Comparison of ENCODE assay signal across 15 mouse cellular contexts in genomic region chr11:98711046-98711434, GRCm38 (mm10). TPM values are rescaled to one million over a fixed set of nuclear protein-coding genes. Genes with fewer than 3 reads are reported as not detected.
DNase-seq lines count a peak whose midpoint lies in the region; ATAC-seq and TF ChIP-seq lines count a peak whose summit lies in the region.
"Had no signal": no experiment of that assay in that cellular context is flagged by ENCODE, and none has a peak within 500 bp of the region (broad histone marks: within the 10 kb centered on the region; RNA-seq: fewer than 3 reads in every experiment).

No protein-coding gene starts in this region.

- 60% methylated on average over 4 of the region's 4 CpGs for WGBS in heart, embryonic 13.5 days
- WGBS in liver, embryonic 12.5 days (ENCODE audit: insufficient replicate concordance), result 35% methylated on average over 4 of the region's 4 CpGs
- 33% methylated on average over 4 of the region's 4 CpGs for WGBS in bone marrow, adult 2 months
- WGBS in heart, postnatal 0 days, result 62% methylated on average over 4 of the region's 4 CpGs

- no peak for TF ChIP-seq POLR2A in bone marrow, adult 2 months (IDR thresholded peaks at IDR 0.05; ENCODE audit: borderline replicate concordance, control insufficient read depth, low read depth, low read length)

- intact Hi-C loops in heart, postnatal 10 days (cut with DNase I), result loop anchor here (2.0 to 5.0 kb wide), 2 partner anchors 41 to 76 kb away; no protein-coding TSS in a partner anchor

- no peak overlapping the region for H3K9ac ChIP-seq in heart, embryonic 13.5 days
- H3K9ac ChIP-seq in liver, embryonic 12.5 days, result no peak overlapping the region
- no peak overlapping the region for H3K9ac ChIP-seq in heart, postnatal 0 days (replicated peaks; ENCODE audit: low read depth, low read length)
- H3K9ac ChIP-seq: limb, embryonic 13.5 days; neural tube, embryonic 13.5 days had no signal

- peaks cover 43% of the 10 kb centered on the region for H3K4me1 ChIP-seq in heart, embryonic 13.5 days
- H3K4me1 ChIP-seq in liver, embryonic 12.5 days, result peaks cover 38% of the 10 kb centered on the region
- peaks cover 4% of the 10 kb centered on the region; the same call in 1 of the 2 replicates for H3K4me1 ChIP-seq in bone marrow, adult 2 months (ENCODE audit: control insufficient read depth, insufficient read depth, low read length)
- H3K4me1 ChIP-seq in heart, postnatal 0 days (ENCODE audit: control insufficient read depth, insufficient read depth), result peaks cover 21% of the 10 kb centered on the region

- H3K4me3 ChIP-seq in heart, embryonic 13.5 days, result no peak overlapping the region
- H3K4me3 ChIP-seq in liver, embryonic 12.5 days, result no peak overlapping the region
- no peak overlapping the region for H3K4me3 ChIP-seq in bone marrow, adult 2 months (replicated peaks; ENCODE audit: control insufficient read depth, low read depth, low read length)
- H3K4me3 ChIP-seq in heart, postnatal 0 days (ENCODE audit: low read depth, low read length), result no peak overlapping the region
- H3K4me3 ChIP-seq: limb, embryonic 13.5 days; neural tube, embryonic 13.5 days had no signal

- TF ChIP-seq CTCF in bone marrow, adult 2 months (IDR thresholded peaks at IDR 0.05; ENCODE audit: control insufficient read depth, insufficient read depth, low read length), result no peak
- no peak for TF ChIP-seq CTCF in heart, postnatal 0 days (IDR thresholded peaks at IDR 0.05; ENCODE audit: low read depth)

- H3K36me3 ChIP-seq in heart, embryonic 13.5 days, result peaks cover 84% of the 10 kb centered on the region
- H3K36me3 ChIP-seq in liver, embryonic 12.5 days, result peaks cover 95% of the 10 kb centered on the region
- peaks cover 54% of the 10 kb centered on the region for H3K36me3 ChIP-seq in heart, postnatal 0 days (replicated peaks; ENCODE audit: control insufficient read depth, insufficient read depth, low read length)

- H3K4me2 ChIP-seq in heart, embryonic 13.5 days, result no peak overlapping the region
- H3K4me2 ChIP-seq in liver, embryonic 12.5 days, result peak overlapping the region; percentile 8; the same call in 1 of the 2 replicates
- no peak overlapping the region for H3K4me2 ChIP-seq in heart, postnatal 0 days (ENCODE audit: low read depth, low read length)
- H3K4me2 ChIP-seq: limb, embryonic 13.5 days; neural tube, embryonic 13.5 days had no signal

- H3K9me3 ChIP-seq in heart, embryonic 13.5 days, result no peaks in the 10 kb centered on the region
- no peaks in the 10 kb centered on the region for H3K9me3 ChIP-seq in liver, embryonic 12.5 days (replicated peaks)
- H3K9me3 ChIP-seq in heart, postnatal 0 days (replicated peaks; ENCODE audit: control insufficient read depth, low read length), result no peaks in the 10 kb centered on the region
- H3K9me3 ChIP-seq: limb, embryonic 13.5 days; neural tube, embryonic 13.5 days had no signal

- no peaks in the 10 kb centered on the region for H3K27me3 ChIP-seq in heart, embryonic 13.5 days (replicated peaks)
- H3K27me3 ChIP-seq in liver, embryonic 12.5 days (replicated peaks), result no peaks in the 10 kb centered on the region
- no peaks in the 10 kb centered on the region for H3K27me3 ChIP-seq in heart, postnatal 0 days (ENCODE audit: control insufficient read depth, insufficient read depth, low read length)
- H3K27me3 ChIP-seq: CH12.LX; limb, embryonic 13.5 days; neural tube, embryonic 13.5 days; Patski had no signal

- H3K27ac ChIP-seq in heart, embryonic 13.5 days (replicated peaks), result peak overlapping the region; percentile 60
- H3K27ac ChIP-seq in liver, embryonic 12.5 days, result peak overlapping the region; percentile 62
- H3K27ac ChIP-seq in bone marrow, adult 2 months (ENCODE audit: control insufficient read depth, insufficient read depth, low read depth, low read length, poor library complexity), result peak overlapping the region; percentile 57
- peak overlapping the region; percentile 53 for H3K27ac ChIP-seq in heart, postnatal 0 days (ENCODE audit: low read depth)
- H3K27ac ChIP-seq: limb, embryonic 13.5 days; neural tube, embryonic 13.5 days had no signal

- DNase-seq in heart, postnatal 10 days, result no peak
- no peak for DNase-seq in liver
- DNase-seq in heart, postnatal 0 days (ENCODE audit: low spot score), result no peak
- no peak for DNase-seq in cerebellum, adult 9-11 months
- no peak for DNase-seq in frontal cortex, postnatal 36 days (ENCODE audit: low spot score in 2 of 2)

- TF ChIP-seq EP300 in heart, postnatal 0 days (IDR thresholded peaks at IDR 0.05; ENCODE audit: low read depth), result no peak

- ATAC-seq in heart, embryonic 13.5 days (ENCODE audit: extremely low read depth, insufficient number of reproducible peaks, low FRiP score, low TSS enrichment), result no peak
- no peak for ATAC-seq in liver, embryonic 12.5 days
- no peak for ATAC-seq in heart, postnatal 0 days (ENCODE audit: insufficient read depth, low read depth)
- ATAC-seq: inflammation-experienced regulatory T-cells, adult 6 months; Patski had no signal

RNA-seq across cellular contexts. Expression of gene Csf3, which starts 10.0 kb away (rescaled TPM):
- polyA plus RNA-seq in heart, embryonic 13.5 days (2015; fragmentation: Nextera tagmentation; extraction: Ambion mirVana), result not detected in 2 replicates
- not detected for total RNA-seq in heart, postnatal 10 days (2021)
- not detected in 2 replicates for polyA plus RNA-seq in liver, embryonic 12.5 days (2016; fragmentation: Nextera tagmentation; extraction: Ambion mirVana)
- not detected in 2 replicates for polyA plus RNA-seq in bone marrow, adult 2 months (2011; ENCODE audit: insufficient read depth, insufficient read length, low replicate concordance, missing spikeins)
- total RNA-seq in heart, postnatal 0 days (2014; rRNA removed; ENCODE audit: low replicate concordance), result 0.23 TPM in 1 of 2 replicates, not detected in the other
- polyA plus RNA-seq in heart, postnatal 0 days (2015; fragmentation: Nextera tagmentation; extraction: Ambion mirVana), result not detected in 2 replicates
- total RNA-seq: CH12.LX; granulocyte monocyte progenitor cell, adult 5-6 weeks; megakaryocyte-erythroid progenitor cell, adult 5-6 weeks had no signal
- polyA plus RNA-seq: inflammation-experienced regulatory T-cells, adult 6 months; limb, embryonic 13.5 days; neural tube, embryonic 13.5 days had no signal

RNA-seq across cellular contexts. Expression of gene Med24, which starts 18.2 kb away (rescaled TPM):
- polyA plus RNA-seq in heart, embryonic 13.5 days (2015; fragmentation: Nextera tagmentation; extraction: Ambion mirVana), result 35.1 and 37.4 TPM in 2 replicates
- 10 to 100 TPM; 44.9 to 52.1 TPM for total RNA-seq in heart, postnatal 10 days (2021)
- 42.0 and 43.7 TPM in 2 replicates for polyA plus RNA-seq in liver, embryonic 12.5 days (2016; fragmentation: Nextera tagmentation; extraction: Ambion mirVana)
- polyA plus RNA-seq in bone marrow, adult 2 months (2011; ENCODE audit: insufficient read depth, insufficient read length, low replicate concordance, missing spikeins), result 26.7 and 28.7 TPM in 2 replicates
- 39.9 and 48.0 TPM in 2 replicates for total RNA-seq in heart, postnatal 0 days (2014; rRNA removed; ENCODE audit: low replicate concordance)
- polyA plus RNA-seq in heart, postnatal 0 days (2015; fragmentation: Nextera tagmentation; extraction: Ambion mirVana), result 21.9 and 23.3 TPM in 2 replicates

RNA-seq across cellular contexts. Expression of gene Psmd3, which starts 28.7 kb away (rescaled TPM):
- 165 and 167 TPM in 2 replicates for polyA plus RNA-seq in heart, embryonic 13.5 days (2015; fragmentation: Nextera tagmentation; extraction: Ambion mirVana)
- total RNA-seq in heart, postnatal 10 days (2021), result 100 to 1,000 TPM; 131 to 132 TPM
- 201 and 202 TPM in 2 replicates for polyA plus RNA-seq in liver, embryonic 12.5 days (2016; fragmentation: Nextera tagmentation; extraction: Ambion mirVana)
- polyA plus RNA-seq in bone marrow, adult 2 months (2011; ENCODE audit: insufficient read depth, insufficient read length, low replicate concordance, missing spikeins), result 28.2 and 57.7 TPM in 2 replicates
- total RNA-seq in heart, postnatal 0 days (2014; rRNA removed; ENCODE audit: low replicate concordance), result 96.4 and 130 TPM in 2 replicates
- 134 and 147 TPM in 2 replicates for polyA plus RNA-seq in heart, postnatal 0 days (2015; fragmentation: Nextera tagmentation; extraction: Ambion mirVana)

RNA-seq across cellular contexts. Expression of gene Thra, which starts 29.4 kb away (rescaled TPM):
- 30.0 and 32.0 TPM in 2 replicates for polyA plus RNA-seq in heart, embryonic 13.5 days (2015; fragmentation: Nextera tagmentation; extraction: Ambion mirVana)
- total RNA-seq in heart, postnatal 10 days (2021), result 100 to 1,000 TPM; 172 to 190 TPM
- polyA plus RNA-seq in liver, embryonic 12.5 days (2016; fragmentation: Nextera tagmentation; extraction: Ambion mirVana), result 13.0 and 13.3 TPM in 2 replicates
- polyA plus RNA-seq in bone marrow, adult 2 months (2011; ENCODE audit: insufficient read depth, insufficient read length, low replicate concordance, missing spikeins), result 27.5 and 35.4 TPM in 2 replicates
- 188 and 234 TPM in 2 replicates for total RNA-seq in heart, postnatal 0 days (2014; rRNA removed; ENCODE audit: low replicate concordance)
- polyA plus RNA-seq in heart, postnatal 0 days (2015; fragmentation: Nextera tagmentation; extraction: Ambion mirVana), result 40.8 and 44.0 TPM in 2 replicates

RNA-seq across cellular contexts. Expression of gene Gsdma, which starts 46.9 kb away (rescaled TPM):
- polyA plus RNA-seq in heart, embryonic 13.5 days (2015; fragmentation: Nextera tagmentation; extraction: Ambion mirVana), result 0.12 TPM in 1 of 2 replicates, not detected in the other
- total RNA-seq in heart, postnatal 10 days (2021), result not detected
- polyA plus RNA-seq in liver, embryonic 12.5 days (2016; fragmentation: Nextera tagmentation; extraction: Ambion mirVana), result not detected in 2 replicates
- 0.55 and 0.70 TPM in 2 replicates for polyA plus RNA-seq in bone marrow, adult 2 months (2011; ENCODE audit: insufficient read depth, insufficient read length, low replicate concordance, missing spikeins)
- total RNA-seq in heart, postnatal 0 days (2014; rRNA removed; ENCODE audit: low replicate concordance), result not detected in 2 replicates
- not detected in 2 replicates for polyA plus RNA-seq in heart, postnatal 0 days (2015; fragmentation: Nextera tagmentation; extraction: Ambion mirVana)
- total RNA-seq: CH12.LX; granulocyte monocyte progenitor cell, adult 5-6 weeks had no signal
- polyA plus RNA-seq: inflammation-experienced regulatory T-cells, adult 6 months; neural tube, embryonic 13.5 days had no signal
